Mouse (Mus musculus) liver, adult 2 months (tissue): Measurements from ENCODE around the gene Otulinl. TPM values are rescaled to one million over a fixed set of nuclear protein-coding genes. Genes with fewer than 3 reads are reported as not detected.

Experiments used
- DNase-seq: peaks from one replicate; pipeline ENCODE4 v3.0.0-alpha.2; 2011; ENCODE audit warnings: low read depth, low spot score; ENCODE audit errors: extremely low read depth
- H3K27ac ChIP-seq: fragments of 200-500 bp; replicated peaks from 2 replicates; pipeline ENCODE4 v1.5.1; 2012; ENCODE audit warnings: low read depth, mild to moderate bottlenecking, control low read depth, inconsistent platforms, low read length; ENCODE audit not compliant: insufficient read depth
- H3K27me3 ChIP-seq: fragments of 200-500 bp; 2 replicates; pipeline ENCODE4 v1.6.1; 2012; ENCODE audit warnings: mild to moderate bottlenecking, moderate library complexity, low read length, inconsistent platforms; ENCODE audit not compliant: control insufficient read depth, insufficient read depth
- H3K36me3 ChIP-seq: fragments of 200-500 bp; 2 replicates; pipeline ENCODE4 v1.6.1; 2012; ENCODE audit warnings: low read length, inconsistent platforms; ENCODE audit not compliant: control insufficient read depth, insufficient read depth
- H3K4me1 ChIP-seq: fragments of 200-500 bp; 2 replicates; pipeline ENCODE4 v1.6.1; 2011; ENCODE audit warnings: low read length; ENCODE audit not compliant: control insufficient read depth, insufficient read depth
- H3K4me3 ChIP-seq: fragments of 200-500 bp; 2 replicates; pipeline ENCODE4 v1.5.1; 2011; ENCODE audit warnings: low read depth, mild to moderate bottlenecking, control low read depth, low read length, moderate library complexity; ENCODE audit not compliant: insufficient read depth
- H3K79me2 ChIP-seq: fragments of 200-500 bp; 2 replicates; pipeline ENCODE4 v1.6.1; 2012; ENCODE audit warnings: inconsistent platforms, mild to moderate bottlenecking, low read length, moderate library complexity; ENCODE audit not compliant: control insufficient read depth, insufficient read depth
- H3K9ac ChIP-seq: fragments of 200-500 bp; 2 replicates; pipeline ENCODE4 v1.6.1; 2012; ENCODE audit warnings: low read depth, mild to moderate bottlenecking, control low read depth, inconsistent platforms, low read length
- CTCF ChIP-seq: fragments of 200-500 bp; IDR thresholded peaks from 2 replicates; pipeline ENCODE4 v1.5.1; 2011; ENCODE audit warnings: low read depth, low read length, control low read depth
- POLR2A ChIP-seq: fragments of 200-500 bp; IDR thresholded peaks from 2 replicates; pipeline ENCODE4 v1.6.1; 2011; ENCODE audit warnings: low read length, control low read depth; ENCODE audit not compliant: insufficient read depth; ENCODE audit errors: extremely low read depth
- WGBS: fragments of 180-500 bp; shearing (Covaris S2); methylation state at CpG from one replicate; pipeline ENCODE4 v1.1.7; 2018; 5-methylcytosine and 5-hydroxymethylcytosine counted together
- polyA plus RNA-seq: library from polyadenylated mRNA; depleted of rRNA; stranded (reverse); fragments of >200 nt; gene quantifications from 2 replicates; pipeline ENCODE4 v1.2.3, GENCODE M21; 2012; rRNA removed
- total RNA-seq: library from RNA; depleted of rRNA; stranded (reverse); fragments of >200 nt; gene quantifications from 2 replicates; pipeline ENCODE4 v1.2.3, GENCODE M21; 2014; rRNA removed

The Otulinl gene
- total and polyA plus RNA-seq, 2 experiments = 0.78 to 2.1 TPM

GRCm38 (mm10) chr15:27617227-27617626 is 64.2 kb downstream of the Otulinl start:
- peaks cover 50% of the 10 kb centered on the region for H3K36me3 ChIP-seq
- no peaks in the 10 kb centered on the region for H3K27me3 ChIP-seq
- DNase-seq = peak; percentile 53
- 54% methylated on average over 3 of the region's 3 CpGs for WGBS
- H3K9ac ChIP-seq = no peak overlapping the region
- peaks cover 30% of the 10 kb centered on the region for H3K4me1 ChIP-seq
- no peak overlapping the region for H3K27ac ChIP-seq
- H3K4me3 ChIP-seq = no peak overlapping the region
- TF ChIP-seq POLR2A (no peak), CTCF (no peak)
- peaks cover 14% of the 10 kb centered on the region; the same call in 1 of the 2 replicates for H3K79me2 ChIP-seq

GRCm38 (mm10) chr15:27616159-27616558 is 65.2 kb downstream of the Otulinl start:
- Histone ChIP-seq H3K79me2 (peaks cover 16% of the 10 kb centered on the region; the same call in 1 of the 2 replicates), H3K27me3 (no peaks in the 10 kb centered on the region), H3K9ac (no peak overlapping the region), H3K36me3 (peaks cover 54% of the 10 kb centered on the region), H3K27ac (no peak overlapping the region), H3K4me1 (peaks cover 26% of the 10 kb centered on the region), H3K4me3 (no peak overlapping the region)
- DNase-seq = peak; percentile 53
- TF ChIP-seq CTCF = peak; percentile 33
- no peak for TF ChIP-seq POLR2A
- 7% methylated on average over 4 of the region's 4 CpGs for WGBS

GRCm38 (mm10) chr15:27613255-27613654 is 68.1 kb downstream of the Otulinl start:
- no peak for TF ChIP-seq CTCF
- TF ChIP-seq POLR2A = no peak
- H3K36me3 ChIP-seq = peaks cover 64% of the 10 kb centered on the region
- peaks cover 20% of the 10 kb centered on the region; the same call in 1 of the 2 replicates for H3K79me2 ChIP-seq
- H3K27ac ChIP-seq = peak overlapping the region; percentile 27; the same call in 1 of the 2 replicates
- H3K4me1 ChIP-seq = peaks cover 11% of the 10 kb centered on the region
- WGBS = 39% methylated on average over 4 of the region's 4 CpGs
- H3K4me3 ChIP-seq = no peak overlapping the region
- H3K27me3 ChIP-seq = no peaks in the 10 kb centered on the region
- peak; percentile 71 for DNase-seq
- H3K9ac ChIP-seq = no peak overlapping the region

GRCm38 (mm10) chr15:27612533-27613221 is 68.7 kb downstream of the Otulinl start:
- peak; percentile 72 for DNase-seq
- TF ChIP-seq CTCF (peak; percentile 44), POLR2A (no peak)
- H3K79me2 ChIP-seq = peaks cover 20% of the 10 kb centered on the region; the same call in 1 of the 2 replicates
- peak overlapping the region; percentile 27; the same call in 1 of the 2 replicates for H3K27ac ChIP-seq
- H3K4me3 ChIP-seq = no peak overlapping the region
- H3K27me3 ChIP-seq = no peaks in the 10 kb centered on the region
- WGBS = 43% methylated on average over 6 of the region's 6 CpGs
- no peak overlapping the region for H3K9ac ChIP-seq
- peaks cover 11% of the 10 kb centered on the region for H3K4me1 ChIP-seq
- peaks cover 63% of the 10 kb centered on the region for H3K36me3 ChIP-seq

GRCm38 (mm10) chr15:27609554-27609953 is 71.8 kb downstream of the Otulinl start:
- Histone ChIP-seq H3K4me1 (peaks cover 11% of the 10 kb centered on the region), H3K27me3 (no peaks in the 10 kb centered on the region), H3K79me2 (peaks cover 12% of the 10 kb centered on the region; the same call in 1 of the 2 replicates), H3K27ac (no peak overlapping the region), H3K9ac (no peak overlapping the region), H3K4me3 (no peak overlapping the region), H3K36me3 (peaks cover 60% of the 10 kb centered on the region)
- DNase-seq = no peak
- WGBS = 76% methylated on average over 4 of the region's 4 CpGs
- TF ChIP-seq POLR2A (no peak), CTCF (no peak)

- DNase-seq = no peak
- H3K4me3 ChIP-seq = no peak overlapping the region
- H3K4me1 ChIP-seq = peaks cover 14% of the 10 kb centered on the region
- peaks cover 64% of the 10 kb centered on the region for H3K36me3 ChIP-seq
- WGBS = 57% methylated on average over 3 of the region's 3 CpGs
- TF ChIP-seq POLR2A (no peak), CTCF (peak; percentile 64)
- peak overlapping the region; percentile 31; the same call in 1 of the 2 replicates for H3K27ac ChIP-seq
- H3K79me2 ChIP-seq = peaks cover 28% of the 10 kb centered on the region; the same call in 1 of the 2 replicates
- no peaks in the 10 kb centered on the region for H3K27me3 ChIP-seq
- no peak overlapping the region for H3K9ac ChIP-seq
These were observed 76.1 kb downstream of the Otulinl start for GRCm38 (mm10) chr15:27605252-27605651.

Other genes with a start within 250 kb of the Otulinl start
- gene Ank, start 214.9 kb downstream of the Otulinl start, total RNA-seq = 12.3 and 12.6 TPM in 2 replicates
- gene Ank, start 214.9 kb downstream of the Otulinl start, polyA plus RNA-seq = 22.6 and 25.3 TPM in 2 replicates
- gene Otulin, start 50.9 kb downstream of the Otulinl start, total RNA-seq = 29.7 and 33.4 TPM in 2 replicates
- 49.3 and 58.0 TPM in 2 replicates for gene Otulin, start 50.9 kb downstream of the Otulinl start, polyA plus RNA-seq